Mouse (Mus musculus): ENCODE measurements at regions not wholly inside any gene's neighbourhood (a gene's known extent, or its start where the extent isn't known, plus 50 kb on each side); places are given as distances from the start of the nearest gene placed in this dataset.

DNA sequence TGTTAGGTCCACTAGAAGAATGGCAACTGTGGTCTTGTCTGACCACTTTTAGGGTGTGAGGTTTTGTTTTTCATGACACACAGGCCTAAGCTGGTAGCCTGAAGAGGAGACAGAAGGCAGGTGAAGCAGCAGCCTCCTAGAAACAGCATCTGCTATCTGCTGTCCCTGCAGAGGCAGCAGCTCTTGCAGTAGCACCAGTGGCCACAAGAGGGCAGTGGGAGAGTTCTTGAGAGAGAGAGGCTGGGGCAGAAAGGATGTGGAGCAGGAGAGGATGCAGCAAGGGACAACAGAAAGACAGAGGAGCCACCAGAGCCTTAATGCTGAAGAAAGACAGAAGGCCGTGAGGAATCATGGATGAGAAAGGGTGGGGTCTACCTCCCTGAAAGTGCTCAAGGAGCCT, 88.1 kb upstream of the Usp51 start:
- TF ChIP-seq CTCF (IDR thresholded peaks at IDR 0.05; ENCODE audit: low read depth), result peak; percentile 82
- Histone ChIP-seq H3K9ac (ENCODE audit: low read depth, low read length) (no peak overlapping the region), H3K36me3 (ENCODE audit: control insufficient read depth, insufficient read depth) (no peaks in the 10 kb centered on the region), H3K4me1 (replicated peaks; ENCODE audit: control insufficient read depth, insufficient read depth, low read length) (no peaks in the 10 kb centered on the region), H3K4me3 (ENCODE audit: low read depth, low read length) (no peak overlapping the region), H3K4me2 (replicated peaks; ENCODE audit: low read depth) (no peak overlapping the region), H3K27ac (ENCODE audit: low read depth, low read length) (no peak overlapping the region), H3K27me3 (replicated peaks; ENCODE audit: control insufficient read depth, insufficient read depth, low read length) (no peaks in the 10 kb centered on the region; the same call in 1 of the 2 replicates), H3K9me3 (ENCODE audit: control insufficient read depth) (no peaks in the 10 kb centered on the region)
- no peak for ATAC-seq
- 48% methylated on average over 1 of the region's 1 CpGs for WGBS

- no peak overlapping the region for H3K4me3 ChIP-seq (ENCODE audit: low read depth, low read length)
- H3K9me3 ChIP-seq (ENCODE audit: control insufficient read depth), result no peaks in the 10 kb centered on the region
- TF ChIP-seq CTCF (IDR thresholded peaks at IDR 0.05; ENCODE audit: low read depth), result peak; percentile 72
- no peaks in the 10 kb centered on the region for H3K27me3 ChIP-seq (replicated peaks; ENCODE audit: control insufficient read depth, insufficient read depth, low read length)
- 59% methylated on average over 3 of the region's 3 CpGs for WGBS
- no peak overlapping the region for H3K27ac ChIP-seq (ENCODE audit: low read depth, low read length)
- ATAC-seq, result no peak
- H3K4me1 ChIP-seq (replicated peaks; ENCODE audit: control insufficient read depth, insufficient read depth, low read length), result no peaks in the 10 kb centered on the region
- H3K9ac ChIP-seq (ENCODE audit: low read depth, low read length), result no peak overlapping the region
- no peak overlapping the region for H3K4me2 ChIP-seq (replicated peaks; ENCODE audit: low read depth)
- no peaks in the 10 kb centered on the region for H3K36me3 ChIP-seq (ENCODE audit: control insufficient read depth, insufficient read depth)
These were observed 79.3 kb upstream of the Usp51 start for GRCm38 (mm10) chrX:152926991-152927390.

DNA sequence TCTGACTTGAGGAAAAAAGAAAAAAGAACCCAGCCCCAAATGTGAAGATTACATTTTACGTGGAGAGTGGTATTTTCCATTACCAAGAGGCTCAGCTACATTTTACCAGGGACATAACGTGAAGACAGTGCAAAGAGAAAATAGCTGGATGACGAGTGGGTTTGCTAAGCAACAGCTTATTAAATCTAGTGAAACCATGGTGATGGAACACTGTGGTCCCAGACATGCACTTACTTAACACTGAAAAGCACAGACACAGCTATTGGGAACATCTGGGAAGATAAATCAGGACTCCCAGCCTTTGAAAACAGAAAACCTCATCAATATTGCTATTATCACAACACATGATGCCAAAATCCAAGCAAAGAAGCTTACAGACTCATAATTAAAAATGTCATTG, 60.1 kb upstream of the Usp51 start:
- TF ChIP-seq CTCF (IDR thresholded peaks at IDR 0.05; ENCODE audit: low read depth), result no peak

More for the DNA sequence above, 60.1 kb upstream of the Usp51 start:
- Histone ChIP-seq H3K36me3 (ENCODE audit: control insufficient read depth, insufficient read depth) (no peaks in the 10 kb centered on the region), H3K9ac (ENCODE audit: low read depth, low read length) (no peak overlapping the region), H3K27ac (ENCODE audit: low read depth, low read length) (no peak overlapping the region), H3K9me3 (ENCODE audit: control insufficient read depth) (no peaks in the 10 kb centered on the region), H3K4me3 (ENCODE audit: low read depth, low read length) (no peak overlapping the region), H3K27me3 (replicated peaks; ENCODE audit: control insufficient read depth, insufficient read depth, low read length) (no peaks in the 10 kb centered on the region), H3K4me1 (replicated peaks; ENCODE audit: control insufficient read depth, insufficient read depth, low read length) (no peaks in the 10 kb centered on the region), H3K4me2 (replicated peaks; ENCODE audit: low read depth) (no peak overlapping the region)
- WGBS, result 65% methylated on average over 3 of the region's 3 CpGs
- no peak for ATAC-seq

All from intestine, postnatal 0 days (tissue).